Mouse (Mus musculus): ENCODE data around the gene Sec14l3. TPM values are rescaled to one million over a fixed set of nuclear protein-coding genes. Genes with fewer than 3 reads are reported as not detected.
"Not testable (repeated sequence)": the region's sequence is repeated elsewhere in the genome, so short reads cannot be mapped to it uniquely, and the experiment has no call there.

Gene Sec14l3
- total RNA-seq, 2 experiments from 2014 or later: not detected

- no peak for DNase-seq
Observed at GRCm38 (mm10) chr11:4103522-4103921, 38.9 kb downstream of the Sec14l3 start.

- no peak for DNase-seq
Observed at GRCm38 (mm10) chr11:4104989-4105388, 40.3 kb downstream of the Sec14l3 start.

DNA sequence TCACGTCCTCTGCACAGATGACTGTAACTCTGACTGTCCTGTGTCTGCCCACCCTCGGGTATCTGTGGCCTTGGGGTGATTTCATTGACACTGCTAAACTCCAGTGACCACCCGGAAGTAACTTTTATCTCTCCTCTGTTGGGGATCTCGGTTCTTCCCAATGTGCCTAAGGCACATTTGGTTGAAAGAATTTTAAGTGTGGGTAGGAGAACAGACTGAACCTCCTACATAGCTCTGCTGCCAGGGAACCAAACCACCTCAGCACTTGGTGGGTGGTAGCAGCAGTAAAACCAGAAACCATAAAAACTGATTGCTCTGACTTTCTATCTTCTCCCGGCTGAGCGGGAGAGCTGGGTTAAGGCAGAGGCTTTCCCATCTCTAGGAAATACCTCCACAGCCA lies 40.8 kb downstream of the Sec14l3 start:
- DNase-seq: no peak

DNA sequence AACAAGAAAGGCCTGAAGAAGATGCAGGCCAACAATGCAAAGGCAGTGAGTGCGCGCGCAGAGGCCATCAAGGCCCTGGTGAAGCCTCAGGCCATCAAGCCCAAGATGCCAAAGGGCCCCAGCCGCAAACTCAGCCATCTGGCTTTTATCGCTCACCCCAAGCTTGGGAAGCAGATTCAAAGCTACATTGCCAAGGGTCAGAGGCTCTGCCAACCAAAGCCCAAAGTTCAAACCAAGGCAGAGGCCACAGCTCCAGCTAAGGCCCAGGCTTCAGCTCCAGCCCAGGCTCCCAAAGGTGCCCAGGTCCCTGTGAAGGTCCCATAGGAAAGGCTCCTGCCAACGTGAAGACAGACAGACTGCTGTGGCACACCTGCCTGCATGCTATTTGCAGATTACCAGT lies 43.3 kb downstream of the Sec14l3 start:
- not testable (repeated sequence) for DNase-seq

DNA sequence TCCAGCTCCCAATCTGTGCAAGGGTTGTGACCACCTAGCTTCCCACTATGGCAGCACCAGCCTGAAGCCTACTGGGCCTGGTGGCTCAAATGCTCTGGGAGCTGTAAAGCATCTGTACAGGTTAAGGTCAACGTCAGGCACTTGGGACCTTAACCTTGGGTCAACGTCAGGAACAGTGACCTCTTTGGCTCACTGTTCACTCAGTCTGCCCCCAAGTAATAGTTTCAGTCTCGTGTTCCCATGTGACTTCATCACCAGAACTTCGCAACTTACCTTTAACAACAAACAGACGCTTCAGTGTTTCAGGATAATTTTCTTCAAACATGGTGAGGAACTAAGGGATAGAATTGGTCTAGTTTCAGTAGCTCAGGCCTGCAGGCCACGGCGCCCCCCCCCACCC lies 44.0 kb downstream of the Sec14l3 start:
- no peak for DNase-seq

DNA sequence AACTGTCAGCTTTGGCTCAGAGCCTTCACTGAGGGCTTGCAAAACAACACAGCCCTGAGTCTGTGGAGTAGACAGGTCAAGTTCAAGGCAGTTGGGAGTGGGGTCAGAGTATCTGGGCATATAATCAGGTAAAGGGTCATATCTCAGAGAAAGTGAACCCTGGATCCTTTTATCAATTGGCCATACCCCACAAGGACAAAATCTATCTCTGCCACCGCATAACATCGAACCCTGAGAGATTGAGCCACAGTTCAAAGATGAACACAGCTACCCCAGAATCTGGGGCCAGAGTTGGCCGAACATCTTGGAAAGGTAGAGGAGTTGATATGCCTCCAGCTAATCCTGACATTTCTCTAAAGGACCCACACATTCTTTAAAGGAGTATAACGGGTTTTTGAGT lies 47.4 kb downstream of the Sec14l3 start:
- no peak for DNase-seq

DNA sequence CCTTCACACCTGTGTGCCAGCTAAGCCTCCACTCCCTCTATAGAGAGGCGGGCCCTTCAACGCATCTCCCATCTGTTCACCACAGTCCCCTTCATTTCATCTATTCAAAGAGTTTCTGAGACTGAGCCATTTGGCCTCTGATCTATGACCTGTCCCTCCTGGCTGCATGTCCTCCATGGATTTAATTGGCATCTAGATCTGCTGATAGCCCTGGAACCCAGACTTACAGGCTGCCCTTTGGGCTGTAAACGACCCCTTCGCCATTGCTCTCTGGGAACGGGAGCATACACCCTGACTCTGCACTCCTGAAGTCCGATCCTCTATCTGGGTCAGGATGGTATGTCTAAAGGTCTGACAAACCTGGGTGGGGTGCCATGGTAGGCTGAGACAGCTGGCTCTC lies 48.2 kb downstream of the Sec14l3 start:
- no peak for DNase-seq

GRCm38 (mm10) chr11:4113496-4113895 lies 48.9 kb downstream of the Sec14l3 start:
- DNase-seq: no peak

DNA sequence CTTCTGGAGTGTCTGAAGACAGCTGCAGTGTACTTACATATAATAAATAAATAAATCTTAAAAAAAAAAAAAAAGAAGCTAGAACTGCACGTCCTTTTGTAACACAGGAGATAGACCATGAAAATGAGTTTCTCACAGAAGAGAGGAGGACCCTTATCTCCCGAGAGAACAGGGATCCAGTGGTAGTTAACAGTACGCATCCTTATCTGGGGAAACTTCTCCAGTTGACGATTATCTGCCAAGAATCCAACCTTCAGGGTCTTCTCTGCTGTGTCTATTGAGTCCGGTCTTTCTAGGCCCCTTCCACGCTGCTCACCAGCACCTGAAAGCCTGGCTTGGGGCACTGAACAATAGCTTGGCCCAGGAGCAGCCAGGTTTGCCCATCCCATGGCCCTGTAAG lies 49.3 kb downstream of the Sec14l3 start:
- no peak for DNase-seq

DNA sequence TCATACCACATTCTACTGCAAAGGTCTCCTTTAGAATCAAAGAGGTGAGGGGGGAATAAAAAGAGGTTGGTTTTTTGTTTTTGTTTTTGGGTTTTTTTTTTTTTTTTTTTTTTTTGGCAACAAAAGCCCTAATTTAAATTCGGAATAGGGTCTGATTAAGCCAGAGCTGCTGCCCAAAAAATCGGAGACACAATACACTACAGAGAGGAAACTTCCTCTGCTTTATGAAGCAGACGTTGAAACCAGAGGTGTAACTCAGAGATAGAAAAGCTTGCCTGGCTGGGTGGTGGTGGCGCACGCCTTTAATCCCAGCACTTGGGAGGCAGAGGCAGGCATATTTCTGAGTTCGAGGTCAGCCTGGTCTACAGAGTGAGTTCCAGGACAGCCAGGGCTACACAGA lies 49.9 kb downstream of the Sec14l3 start:
- DNase-seq: not testable (repeated sequence)

GRCm38 (mm10) chr11:4115407-4115806 lies 50.8 kb downstream of the Sec14l3 start:
- DNase-seq: no peak

- no peak for DNase-seq
Observed at GRCm38 (mm10) chr11:4116458-4117141, 52.0 kb downstream of the Sec14l3 start.

DNA sequence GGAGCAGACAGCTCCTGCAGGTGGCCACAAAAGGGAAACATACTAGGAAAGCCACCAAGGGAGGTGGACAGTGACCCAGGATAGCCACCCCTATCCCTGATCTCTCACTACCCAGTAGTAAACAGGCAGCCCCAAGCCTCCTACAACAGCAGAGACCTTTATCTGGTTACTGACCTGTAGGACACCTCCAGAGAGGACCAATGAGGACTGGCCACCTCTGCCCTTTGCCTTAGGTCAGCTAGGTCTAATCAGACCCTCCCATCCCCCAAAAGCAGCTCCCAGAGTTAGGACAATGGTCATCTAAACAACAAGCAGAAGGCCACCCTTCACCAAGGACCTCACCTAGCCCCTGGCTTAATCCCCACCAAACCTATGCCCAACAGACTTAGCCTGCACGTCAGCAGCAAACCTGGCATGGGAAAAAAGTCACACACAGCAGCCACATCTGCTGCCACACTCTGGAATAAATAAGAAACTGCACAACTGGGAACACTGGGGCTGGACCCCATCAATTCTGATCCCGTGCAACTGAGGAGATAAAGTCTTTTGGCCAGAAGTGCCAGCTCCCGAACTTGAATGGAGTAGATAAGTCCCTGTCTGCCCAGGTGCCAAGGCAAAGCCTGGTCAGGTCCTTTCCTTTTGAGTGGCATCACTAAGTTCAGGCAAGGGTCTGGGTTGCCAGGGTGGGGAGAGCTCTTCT lies 52.9 kb downstream of the Sec14l3 start:
- no peak for DNase-seq

DNA sequence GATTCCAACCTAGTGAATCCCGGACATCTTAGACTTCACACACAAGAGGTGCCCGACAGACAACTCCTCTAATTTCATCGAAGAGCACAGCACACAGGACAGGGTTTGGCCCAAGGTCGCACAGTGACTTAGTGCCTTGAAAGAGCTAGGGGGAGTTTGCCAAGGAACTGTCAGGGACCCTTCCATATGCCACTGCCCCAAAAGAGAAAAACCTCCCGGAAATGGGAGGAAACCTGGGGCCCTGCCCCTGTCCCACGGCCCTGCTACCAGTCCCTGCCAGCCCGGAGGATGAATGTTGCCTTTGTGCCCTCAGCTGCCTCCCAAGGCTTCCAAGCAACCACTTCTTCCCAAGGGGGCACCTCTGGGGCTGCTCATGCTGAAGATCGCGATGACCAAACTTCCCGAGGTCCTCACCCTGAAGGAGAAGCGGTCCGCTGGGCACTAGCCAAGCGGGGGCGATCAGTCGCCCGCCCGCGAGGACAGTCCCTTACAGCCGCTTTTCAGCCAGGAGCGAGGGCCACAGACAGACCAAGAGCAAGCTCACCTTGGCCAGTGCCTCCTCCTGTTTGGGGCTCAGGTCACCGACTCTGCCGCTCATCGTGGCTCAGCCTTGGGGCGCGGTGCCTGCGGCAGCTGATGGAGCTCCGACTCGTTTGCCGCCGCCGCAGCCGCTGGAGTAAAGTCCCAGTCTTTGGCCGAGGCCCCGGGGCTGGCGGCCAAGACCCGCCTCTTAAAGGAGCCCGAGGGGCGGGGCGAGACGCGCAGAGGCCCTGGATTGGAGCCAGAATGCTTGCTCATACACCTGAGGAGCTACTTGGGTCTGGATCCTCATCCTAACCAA lies 53.7 kb downstream of the Sec14l3 start:
- peak; percentile 62 for DNase-seq

DNA sequence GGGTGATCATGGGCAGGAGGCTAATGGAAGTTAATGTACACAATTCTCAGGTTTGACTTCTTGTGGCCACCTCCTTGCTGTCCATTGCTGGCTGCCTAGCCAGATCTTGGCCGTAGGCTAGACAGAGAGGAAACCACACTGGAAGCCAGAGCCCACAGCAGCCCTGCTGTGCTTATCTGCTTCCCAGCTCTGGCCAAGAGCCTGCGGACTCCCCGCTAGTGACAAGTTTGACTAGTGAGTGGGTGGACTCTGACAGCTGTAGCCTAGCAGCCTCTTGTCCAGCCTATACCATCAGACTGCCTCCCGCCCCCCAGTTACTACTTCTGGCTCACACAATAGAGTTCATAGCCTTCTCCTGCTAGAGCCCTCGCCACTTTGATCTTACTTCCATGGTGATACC lies 55.0 kb downstream of the Sec14l3 start:
- DNase-seq: no peak

DNA sequence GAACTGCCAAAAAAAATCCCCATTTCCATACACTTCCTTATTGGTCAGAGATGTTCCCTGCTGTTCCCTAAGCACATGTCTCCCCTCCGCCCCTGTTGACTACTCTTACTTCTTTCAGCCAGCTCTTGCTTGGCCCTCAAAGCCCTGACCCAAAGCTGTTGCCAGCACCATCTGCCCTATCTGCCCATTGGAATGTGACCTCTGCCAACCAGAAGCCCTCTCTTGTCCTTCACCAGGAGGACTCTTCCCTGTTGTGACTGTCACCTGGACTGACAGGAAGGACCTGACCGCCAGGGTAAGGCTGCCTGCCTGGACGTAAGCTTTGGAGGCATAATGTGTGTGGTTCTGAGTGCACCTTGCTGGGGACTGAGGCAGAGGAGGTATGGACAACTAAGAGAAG lies 57.0 kb downstream of the Sec14l3 start:
- DNase-seq: no peak

GRCm38 (mm10) chr11:4122226-4122625 lies 57.6 kb downstream of the Sec14l3 start:
- no peak for DNase-seq

- DNase-seq: no peak
Observed at GRCm38 (mm10) chr11:4122742-4123579, 58.3 kb downstream of the Sec14l3 start, which contains the start of gene Sec14l2. Gene Sec14l2, minus strand, starts transcription at chr11:4123415.

DNA sequence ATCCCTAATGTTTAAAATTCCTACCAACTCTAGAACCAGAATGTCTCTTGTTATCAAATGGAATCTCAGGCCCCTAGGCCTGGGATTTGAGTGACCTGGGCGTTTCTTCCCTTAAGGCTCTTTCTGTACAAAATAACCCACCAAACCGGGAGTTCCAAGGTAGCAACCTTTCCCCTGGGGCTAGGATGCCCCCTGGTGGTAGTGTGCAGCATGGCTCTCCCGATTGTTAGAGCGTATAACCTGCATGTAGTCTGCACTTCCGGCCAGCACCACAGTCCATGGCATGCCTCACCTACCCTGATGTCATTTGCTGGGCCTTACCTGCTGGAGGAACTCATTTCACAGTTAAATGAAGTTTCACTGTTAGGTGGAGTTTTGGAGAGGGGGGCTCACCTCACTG lies 59.3 kb downstream of the Sec14l3 start:
- no peak for DNase-seq

- no peak for DNase-seq
Observed at GRCm38 (mm10) chr11:4127059-4127458, 62.4 kb downstream of the Sec14l3 start.

Data from gastrocnemius, postnatal 10 days (tissue).